In the genomic region with DNA sequence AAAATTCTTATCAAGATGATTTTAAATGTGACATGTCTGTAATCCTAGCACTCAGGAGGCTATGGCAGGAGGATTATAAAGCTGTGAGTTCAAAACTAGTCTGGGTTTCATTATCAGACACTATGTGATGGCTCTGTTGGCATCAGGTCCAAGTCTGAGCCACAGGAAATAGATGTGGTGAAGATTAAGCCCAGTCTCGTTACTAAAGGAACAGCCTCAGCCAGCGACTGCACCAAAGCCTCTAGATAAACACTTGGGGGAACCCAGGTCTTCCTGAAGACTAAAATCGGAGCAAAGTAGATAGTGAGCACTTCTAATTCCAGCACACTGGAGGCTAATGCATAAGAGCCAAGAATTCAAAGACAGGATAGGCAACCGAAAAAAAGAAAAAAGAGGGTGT, we compare ENCODE assay signal across 25 mouse cellular contexts. TPM values are rescaled to one million over a fixed set of nuclear protein-coding genes. Genes with fewer than 3 reads are reported as not detected.
DNase-seq lines count a peak whose midpoint lies in the region; ATAC-seq and TF ChIP-seq lines count a peak whose summit lies in the region.
"Had no signal": no experiment of that assay in that cellular context is flagged by ENCODE, and none has a peak within 500 bp of the region (broad histone marks: within the 10 kb centered on the region; RNA-seq: fewer than 3 reads in every experiment).

No protein-coding gene starts in this region.

- H3K4me2 ChIP-seq in intestine, embryonic 15.5 days (replicated peaks): no peak overlapping the region
- H3K4me2 ChIP-seq in intestine, postnatal 0 days (replicated peaks; ENCODE audit: low read depth): no peak overlapping the region
- H3K4me2 ChIP-seq in midbrain, embryonic 11.5 days: no peak overlapping the region
- H3K4me2 ChIP-seq in midbrain, embryonic 16.5 days (ENCODE audit: low read length): no peak overlapping the region
- H3K4me2 ChIP-seq: forebrain, embryonic 13.5 days; heart, embryonic 13.5 days; hindbrain, embryonic 13.5 days had no signal

- ATAC-seq in intestine, embryonic 15.5 days: peak; percentile 15; the same call in 1 of the 2 replicates
- no peak for ATAC-seq in intestine, postnatal 0 days
- ATAC-seq in midbrain, embryonic 11.5 days (ENCODE audit: low FRiP score): no peak
- no peak for ATAC-seq in midbrain, embryonic 16.5 days
- ATAC-seq in megakaryocyte-erythroid progenitor cell, adult 5-6 weeks (replicated peaks; ENCODE audit: low FRiP score, low TSS enrichment, poor library complexity, severe bottlenecking): peak; percentile 28; the same call in 1 of the 2 replicates
- ATAC-seq: activated CD4-positive, CD25-positive, alpha-beta regulatory T cell, adult 4 months; forebrain, embryonic 13.5 days; forebrain, postnatal 0 days; Patski had no signal

- H3K36me3 ChIP-seq in intestine, embryonic 15.5 days: no peaks in the 10 kb centered on the region
- H3K36me3 ChIP-seq in intestine, postnatal 0 days (ENCODE audit: control insufficient read depth, insufficient read depth): no peaks in the 10 kb centered on the region
- no peaks in the 10 kb centered on the region for H3K36me3 ChIP-seq in midbrain, embryonic 11.5 days (ENCODE audit: control insufficient read depth, insufficient read depth, low read length)
- no peaks in the 10 kb centered on the region for H3K36me3 ChIP-seq in midbrain, embryonic 16.5 days (ENCODE audit: control insufficient read depth, insufficient read depth, low read length)
- H3K36me3 ChIP-seq: embryonic facial prominence, embryonic 10.5 days; heart, embryonic 13.5 days; hindbrain, embryonic 13.5 days had no signal

- H3K9me3 ChIP-seq in intestine, embryonic 15.5 days: no peaks in the 10 kb centered on the region
- H3K9me3 ChIP-seq in intestine, postnatal 0 days (ENCODE audit: control insufficient read depth): no peaks in the 10 kb centered on the region
- H3K9me3 ChIP-seq in midbrain, embryonic 11.5 days (ENCODE audit: control insufficient read depth, low read length): no peaks in the 10 kb centered on the region
- H3K9me3 ChIP-seq in midbrain, embryonic 16.5 days (replicated peaks; ENCODE audit: control insufficient read depth, low read length, poor library complexity, severe bottlenecking): no peaks in the 10 kb centered on the region
- H3K9me3 ChIP-seq: embryonic facial prominence, embryonic 10.5 days; forebrain, embryonic 13.5 days; heart, embryonic 13.5 days; hindbrain, embryonic 13.5 days had no signal

- H3K4me1 ChIP-seq in intestine, embryonic 15.5 days (replicated peaks): peaks cover 4% of the 10 kb centered on the region; the same call in 1 of the 2 replicates
- no peaks in the 10 kb centered on the region for H3K4me1 ChIP-seq in intestine, postnatal 0 days (replicated peaks; ENCODE audit: control insufficient read depth, insufficient read depth, low read length)
- H3K4me1 ChIP-seq in midbrain, embryonic 11.5 days (ENCODE audit: control insufficient read depth, insufficient read depth, low read length): no peaks in the 10 kb centered on the region
- H3K4me1 ChIP-seq in midbrain, embryonic 16.5 days (ENCODE audit: control insufficient read depth, insufficient read depth, low read length): no peaks in the 10 kb centered on the region
- H3K4me1 ChIP-seq: embryonic facial prominence, embryonic 10.5 days; forebrain, embryonic 13.5 days; heart, embryonic 13.5 days; hindbrain, embryonic 13.5 days had no signal

- DNase-seq in midbrain, embryonic 11.5 days (ENCODE audit: low spot score, missing footprints): peak; percentile 51
- no peak for DNase-seq in kidney, postnatal 4 days
- no peak for DNase-seq in testis, postnatal 14 days (ENCODE audit: low spot score)
- DNase-seq: adrenal gland, postnatal 14 days; cerebellum, adult 18-20 months; cerebellum, adult 9-11 months; cerebellum, postnatal 36 days; forebrain, postnatal 0 days; gastrocnemius, postnatal 25 days; heart, postnatal 4 days had no signal

- H3K4me3 ChIP-seq in intestine, embryonic 15.5 days (replicated peaks): no peak overlapping the region
- no peak overlapping the region for H3K4me3 ChIP-seq in intestine, postnatal 0 days (ENCODE audit: low read depth, low read length)
- no peak overlapping the region for H3K4me3 ChIP-seq in midbrain, embryonic 11.5 days (ENCODE audit: low read depth, low read length)
- H3K4me3 ChIP-seq in midbrain, embryonic 16.5 days (ENCODE audit: low read depth, low read length): no peak overlapping the region
- H3K4me3 ChIP-seq: embryonic facial prominence, embryonic 10.5 days; forebrain, embryonic 13.5 days; heart, embryonic 13.5 days; hindbrain, embryonic 13.5 days had no signal

- no peak for TF ChIP-seq CTCF in intestine, postnatal 0 days (IDR thresholded peaks at IDR 0.05; ENCODE audit: low read depth)

- H3K9ac ChIP-seq in intestine, embryonic 15.5 days: no peak overlapping the region
- H3K9ac ChIP-seq in intestine, postnatal 0 days (ENCODE audit: low read depth, low read length): no peak overlapping the region
- no peak overlapping the region for H3K9ac ChIP-seq in midbrain, embryonic 11.5 days (ENCODE audit: low read length)
- H3K9ac ChIP-seq in midbrain, embryonic 16.5 days (ENCODE audit: low read depth, low read length): no peak overlapping the region
- H3K9ac ChIP-seq: forebrain, embryonic 13.5 days; forebrain, postnatal 0 days; heart, embryonic 13.5 days; hindbrain, embryonic 13.5 days had no signal

- 65% methylated on average over 4 of the region's 4 CpGs for WGBS in intestine, embryonic 15.5 days
- 51% methylated on average over 4 of the region's 4 CpGs for WGBS in intestine, postnatal 0 days
- 69% methylated on average over 4 of the region's 4 CpGs for WGBS in midbrain, embryonic 11.5 days
- 76% methylated on average over 4 of the region's 4 CpGs for WGBS in midbrain, embryonic 16.5 days

- no peak overlapping the region for H3K27ac ChIP-seq in intestine, embryonic 15.5 days
- H3K27ac ChIP-seq in intestine, postnatal 0 days (ENCODE audit: low read depth, low read length): no peak overlapping the region
- H3K27ac ChIP-seq in midbrain, embryonic 11.5 days (ENCODE audit: low read depth, low read length): no peak overlapping the region
- no peak overlapping the region for H3K27ac ChIP-seq in midbrain, embryonic 16.5 days (ENCODE audit: low read length)
- H3K27ac ChIP-seq: embryonic facial prominence, embryonic 10.5 days; forebrain, embryonic 13.5 days; heart, embryonic 13.5 days; hindbrain, embryonic 13.5 days had no signal

- H3K27me3 ChIP-seq in intestine, embryonic 15.5 days (replicated peaks): no peaks in the 10 kb centered on the region
- H3K27me3 ChIP-seq in intestine, postnatal 0 days (replicated peaks; ENCODE audit: control insufficient read depth, insufficient read depth, low read length): no peaks in the 10 kb centered on the region
- no peaks in the 10 kb centered on the region for H3K27me3 ChIP-seq in midbrain, embryonic 11.5 days (ENCODE audit: control insufficient read depth, insufficient read depth, low read length)
- no peaks in the 10 kb centered on the region for H3K27me3 ChIP-seq in midbrain, embryonic 16.5 days (ENCODE audit: control insufficient read depth, insufficient read depth, low read depth, low read length)
- H3K27me3 ChIP-seq: forebrain, embryonic 13.5 days; heart, embryonic 13.5 days; Patski had no signal

RNA-seq across cellular contexts. Expression of a gene that starts 52.9 kb away (rescaled TPM):
- polyA plus RNA-seq in intestine, embryonic 15.5 days (2015; fragmentation: Nextera tagmentation; extraction: Ambion mirVana): 5.4 and 5.8 TPM in 2 replicates
- polyA plus RNA-seq in intestine, postnatal 0 days (2015; fragmentation: Nextera tagmentation; extraction: Ambion mirVana): 0.94 and 1.5 TPM in 2 replicates
- polyA plus RNA-seq in midbrain, embryonic 11.5 days (2014; fragmentation: Nextera tagmentation; extraction: Ambion mirVana): 15.1 and 17.9 TPM in 2 replicates
- polyA plus RNA-seq in midbrain, embryonic 16.5 days (2015; fragmentation: Nextera tagmentation; extraction: Ambion mirVana): 1.9 and 4.1 TPM in 2 replicates
- not detected in 2 replicates for total RNA-seq in megakaryocyte-erythroid progenitor cell, adult 5-6 weeks (2014; fragmentation: Nextera tagmentation)
- not detected in 2 replicates for total RNA-seq in megakaryocyte-erythroid progenitor cell, adult 5-6 weeks (2017)
- total RNA-seq: adrenal gland, adult 18-20 months; CH12.LX; gastrocnemius, adult 18-20 months; gastrocnemius, postnatal 25 days; granulocyte monocyte progenitor cell, adult 5-6 weeks; heart, postnatal 4 days had no signal
- polyA plus RNA-seq: activated CD4-positive, CD25-positive, alpha-beta regulatory T cell, adult 4 months; heart, postnatal 0 days had no signal

Comparison
In these comparisons a context has a peak if more than half of its experiments do, and no peak if none do; other contexts are left out.
1. ATAC-seq: peak in intestine, embryonic 15.5 days (single experiment) and megakaryocyte-erythroid progenitor cell, adult 5-6 weeks (single experiment); none in intestine, postnatal 0 days (single experiment), midbrain, embryonic 11.5 days (single experiment) and midbrain, embryonic 16.5 days (single experiment).